Mouse (Mus musculus): ENCODE data around the gene L3mbtl4. TPM values are rescaled to one million over a fixed set of nuclear protein-coding genes. Genes with fewer than 3 reads are reported as not detected.
A peak's percentile ranks its signal among the peaks of the same experiment; 100 is the strongest.

The L3mbtl4 gene
- total and polyA plus RNA-seq, 2 experiments from 2014 or later = 4.3 to 6.2 TPM

- no peak overlapping the region for H3K9ac ChIP-seq
- H3K27me3 ChIP-seq (ENCODE audit: insufficient read depth, low read length) = no peaks in the 10 kb centered on the region
- no peak overlapping the region for H3K27ac ChIP-seq (ENCODE audit: low read depth, low read length)
- ATAC-seq = no peak
- no peak for DNase-seq
- H3K4me2 ChIP-seq (ENCODE audit: low read depth) = no peak overlapping the region
- no peaks in the 10 kb centered on the region for H3K4me1 ChIP-seq (ENCODE audit: insufficient read depth)
- 58% methylated on average over 1 of the region's 1 CpGs for WGBS
- no peaks in the 10 kb centered on the region for H3K36me3 ChIP-seq (ENCODE audit: insufficient read depth)
- no peak for TF ChIP-seq CTCF (IDR thresholded peaks at IDR 0.05; ENCODE audit: low read depth)
- H3K9me3 ChIP-seq (ENCODE audit: low read length) = no peaks in the 10 kb centered on the region
- H3K4me3 ChIP-seq (ENCODE audit: low read depth, low read length) = no peak overlapping the region
These were observed 486.4 kb downstream of the L3mbtl4 start for GRCm38 (mm10) chr17:68759978-68760377.

GRCm38 (mm10) chr17:68764329-68764880, 490.8 kb downstream of the L3mbtl4 start:
- H3K36me3 ChIP-seq (ENCODE audit: insufficient read depth) = no peaks in the 10 kb centered on the region
- WGBS = 88% methylated on average over 10 of the region's 10 CpGs
- no peaks in the 10 kb centered on the region for H3K4me1 ChIP-seq (ENCODE audit: insufficient read depth)
- no peak overlapping the region for H3K4me3 ChIP-seq (ENCODE audit: low read depth, low read length)
- no peak for DNase-seq
- no peaks in the 10 kb centered on the region for H3K27me3 ChIP-seq (ENCODE audit: insufficient read depth, low read length)
- TF ChIP-seq CTCF (IDR thresholded peaks at IDR 0.05; ENCODE audit: low read depth) = no peak
- H3K4me2 ChIP-seq (ENCODE audit: low read depth) = no peak overlapping the region
- no peak for ATAC-seq
- no peaks in the 10 kb centered on the region for H3K9me3 ChIP-seq (ENCODE audit: low read length)
- H3K27ac ChIP-seq (ENCODE audit: low read depth, low read length) = no peak overlapping the region
- H3K9ac ChIP-seq = no peak overlapping the region

- H3K4me1 ChIP-seq (ENCODE audit: insufficient read depth) = no peaks in the 10 kb centered on the region
- no peaks in the 10 kb centered on the region for H3K36me3 ChIP-seq (ENCODE audit: insufficient read depth)
- H3K4me2 ChIP-seq (ENCODE audit: low read depth) = no peak overlapping the region
- WGBS = 80% methylated on average over 4 of the region's 4 CpGs
- H3K9ac ChIP-seq = no peak overlapping the region
- no peaks in the 10 kb centered on the region for H3K27me3 ChIP-seq (ENCODE audit: insufficient read depth, low read length)
- no peaks in the 10 kb centered on the region for H3K9me3 ChIP-seq (ENCODE audit: low read length)
- no peak overlapping the region for H3K27ac ChIP-seq (ENCODE audit: low read depth, low read length)
- H3K4me3 ChIP-seq (ENCODE audit: low read depth, low read length) = no peak overlapping the region
- DNase-seq = no peak
- no peak for TF ChIP-seq CTCF (IDR thresholded peaks at IDR 0.05; ENCODE audit: low read depth)
- peak; percentile 25; the same call in 1 of the 2 replicates for ATAC-seq
These were observed 496.0 kb downstream of the L3mbtl4 start for GRCm38 (mm10) chr17:68769561-68769960.

GRCm38 (mm10) chr17:68771046-68771750, 497.6 kb downstream of the L3mbtl4 start:
- no peak overlapping the region for H3K4me2 ChIP-seq (ENCODE audit: low read depth)
- ATAC-seq (peak; percentile 32; the same call in 1 of the 2 replicates), DNase-seq (no peak)
- H3K4me3 ChIP-seq (ENCODE audit: low read depth, low read length) = no peak overlapping the region
- no peak overlapping the region for H3K27ac ChIP-seq (ENCODE audit: low read depth, low read length)
- H3K27me3 ChIP-seq (ENCODE audit: insufficient read depth, low read length) = no peaks in the 10 kb centered on the region
- no peaks in the 10 kb centered on the region for H3K36me3 ChIP-seq (ENCODE audit: insufficient read depth)
- H3K4me1 ChIP-seq (ENCODE audit: insufficient read depth) = no peaks in the 10 kb centered on the region
- no peaks in the 10 kb centered on the region for H3K9me3 ChIP-seq (ENCODE audit: low read length)
- TF ChIP-seq CTCF (IDR thresholded peaks at IDR 0.05; ENCODE audit: low read depth) = no peak
- 44% methylated on average over 7 of the region's 7 CpGs for WGBS
- no peak overlapping the region for H3K9ac ChIP-seq

- Histone ChIP-seq H3K4me2 (ENCODE audit: low read depth) (no peak overlapping the region), H3K4me1 (ENCODE audit: insufficient read depth) (no peaks in the 10 kb centered on the region), H3K27ac (ENCODE audit: low read depth, low read length) (no peak overlapping the region), H3K36me3 (ENCODE audit: insufficient read depth) (no peaks in the 10 kb centered on the region), H3K4me3 (ENCODE audit: low read depth, low read length) (no peak overlapping the region), H3K9ac (no peak overlapping the region), H3K27me3 (ENCODE audit: insufficient read depth, low read length) (no peaks in the 10 kb centered on the region), H3K9me3 (ENCODE audit: low read length) (no peaks in the 10 kb centered on the region)
- 76% methylated on average over 4 of the region's 4 CpGs for WGBS
- DNase-seq (no peak), ATAC-seq (no peak)
- TF ChIP-seq CTCF (IDR thresholded peaks at IDR 0.05; ENCODE audit: low read depth) = no peak
These were observed 520.1 kb downstream of the L3mbtl4 start for GRCm38 (mm10) chr17:68793741-68794140.

GRCm38 (mm10) chr17:68826323-68826722, 552.7 kb downstream of the L3mbtl4 start, which contains the start of gene Tmem200c:
Gene Tmem200c, plus strand, starts transcription at chr17:68826623.
- WGBS = 79% methylated on average over 6 of the region's 6 CpGs
- Histone ChIP-seq H3K9ac (no peak within 1 kb of the TSS), H3K27ac (ENCODE audit: low read depth, low read length) (no peak within 1 kb of the TSS), H3K27me3 (ENCODE audit: insufficient read depth, low read length) (no peaks in the 10 kb centered on the region), H3K4me1 (ENCODE audit: insufficient read depth) (no peaks in the 10 kb centered on the region), H3K9me3 (ENCODE audit: low read length) (no peaks in the 10 kb centered on the region), H3K4me3 (ENCODE audit: low read depth, low read length) (no peak within 1 kb of the TSS), H3K4me2 (ENCODE audit: low read depth) (no peak within 1 kb of the TSS), H3K36me3 (ENCODE audit: insufficient read depth) (no peaks in the 10 kb centered on the region)
- no peak for TF ChIP-seq CTCF (IDR thresholded peaks at IDR 0.05; ENCODE audit: low read depth)
- no peak for ATAC-seq
- DNase-seq = no peak
